Mouse (Mus musculus) midbrain, postnatal 0 days (tissue): ENCODE data around the gene Actn1. TPM values are rescaled to one million over a fixed set of nuclear protein-coding genes. Genes with fewer than 3 reads are reported as not detected.

ENCODE experiments used
- ATAC-seq: fragments of 200-750 bp; cut with Nextera tagmentation; 2 replicates; pipeline ENCODE4 v1.8.0; 2017; ENCODE audit warnings: moderate number of reproducible peaks, mild to moderate bottlenecking, moderate TSS enrichment, moderate library complexity; ENCODE audit not compliant: low FRiP score
- DNase-seq: peaks from one replicate; pipeline ENCODE4 v3.0.0-alpha.2; 2015; ENCODE audit warnings: low spot score
- H3K27ac ChIP-seq: fragments of 300-500 bp; sonication (generic); 2 replicates; pipeline ENCODE4 v1.5.1; 2014; ENCODE audit warnings: low read depth, mild to moderate bottlenecking, low read length, mixed read lengths
- H3K27me3 ChIP-seq: fragments of 300-500 bp; sonication (generic); 2 replicates; pipeline ENCODE4 v1.6.1; 2014; ENCODE audit warnings: low read length, control low read depth, mixed read lengths; ENCODE audit not compliant: insufficient read depth
- H3K36me3 ChIP-seq: fragments of 300-500 bp; sonication (generic); 2 replicates; pipeline ENCODE4 v1.6.1; 2014; ENCODE audit warnings: low read length, control low read depth, mixed read lengths; ENCODE audit not compliant: insufficient read depth
- H3K4me1 ChIP-seq: fragments of 300-500 bp; sonication (generic); 2 replicates; pipeline ENCODE4 v1.6.1; 2014; ENCODE audit warnings: mild to moderate bottlenecking, control low read depth, antibody characterized with exemption, low read length, mixed read lengths; ENCODE audit not compliant: insufficient read depth
- H3K4me2 ChIP-seq: fragments of 300-500 bp; sonication (generic); 2 replicates; pipeline ENCODE4 v1.6.1; 2014; ENCODE audit warnings: low read depth, mild to moderate bottlenecking, low read length, mixed read lengths; ENCODE audit not compliant: poor library complexity, severe bottlenecking
- H3K4me3 ChIP-seq: fragments of 300-500 bp; sonication (generic); 2 replicates; pipeline ENCODE4 v1.5.1; 2014; ENCODE audit warnings: low read depth, mild to moderate bottlenecking, low read length, moderate library complexity
- H3K9ac ChIP-seq: fragments of 300-500 bp; sonication (generic); replicated peaks from 2 replicates; pipeline ENCODE4 v1.6.1; 2014; ENCODE audit warnings: mild to moderate bottlenecking, low read length, moderate library complexity, mixed read lengths; ENCODE audit not compliant: poor library complexity, severe bottlenecking
- H3K9me3 ChIP-seq: fragments of 300-500 bp; sonication (generic); 2 replicates; pipeline ENCODE4 v1.6.1; 2016; ENCODE audit warnings: low read length, control low read depth
- CTCF ChIP-seq: IDR thresholded peaks from 2 replicates; pipeline ENCODE4 v1.5.1; 2016; ENCODE audit warnings: antibody characterized with exemption, mild to moderate bottlenecking
- WGBS: fragments of 180-500 bp; shearing (Covaris S2); extraction: QIAGEN DNeasy Blood & Tissue Kit; methylation state at CpG from one replicate; pipeline ENCODE4 v1.1.7; 2014; 5-methylcytosine and 5-hydroxymethylcytosine counted together
- polyA plus RNA-seq: library from polyadenylated mRNA; unstranded; fragments of >200 nt; fragmentation: Nextera tagmentation; extraction: Ambion mirVana; gene quantifications from 2 replicates; pipeline ENCODE4 v1.2.1, GENCODE M21; 2015
- total RNA-seq: library from RNA; depleted of rRNA; stranded (reverse); fragments of >200 nt; gene quantifications from 2 replicates; pipeline ENCODE4 v1.2.3, GENCODE M21; 2014

The Actn1 gene
- total and polyA plus RNA-seq, 2 experiments from 2014 or later: 7.4 to 18.0 TPM

- Histone ChIP-seq H3K27me3 (no peaks in the 10 kb centered on the region), H3K4me2 (peak overlapping the region; percentile 87), H3K9ac (peak overlapping the region; percentile 84), H3K4me1 (peaks cover 5% of the 10 kb centered on the region), H3K36me3 (no peaks in the 10 kb centered on the region), H3K4me3 (peak overlapping the region; percentile 67), H3K9me3 (no peaks in the 10 kb centered on the region), H3K27ac (peak overlapping the region; percentile 95)
- WGBS: 43% methylated on average over 17 of the region's 17 CpGs
- no peak for TF ChIP-seq CTCF
- DNase-seq (no peak), ATAC-seq (peak; percentile 22; the same call in 1 of the 2 replicates)
These were observed 128.6 kb downstream of the Actn1 start for GRCm38 (mm10) chr12:80131359-80132249.

- no peak for TF ChIP-seq CTCF
- ATAC-seq (no peak), DNase-seq (no peak)
- H3K9me3 ChIP-seq: no peaks in the 10 kb centered on the region
- H3K27me3 ChIP-seq: no peaks in the 10 kb centered on the region
- H3K4me2 ChIP-seq: peak overlapping the region; percentile 87
- no peak overlapping the region for H3K9ac ChIP-seq
- no peak overlapping the region for H3K4me3 ChIP-seq
- 16% methylated on average over 5 of the region's 6 CpGs for WGBS
- H3K4me1 ChIP-seq: peaks cover 5% of the 10 kb centered on the region
- peak overlapping the region; percentile 68 for H3K27ac ChIP-seq
- H3K36me3 ChIP-seq: no peaks in the 10 kb centered on the region
These were observed 129.4 kb downstream of the Actn1 start for GRCm38 (mm10) chr12:80130558-80131358.

- Histone ChIP-seq H3K4me2 (no peak overlapping the region), H3K4me3 (no peak overlapping the region), H3K9ac (no peak overlapping the region), H3K27ac (no peak overlapping the region), H3K9me3 (no peaks in the 10 kb centered on the region), H3K36me3 (no peaks in the 10 kb centered on the region), H3K27me3 (no peaks in the 10 kb centered on the region), H3K4me1 (peaks cover 5% of the 10 kb centered on the region)
- no peak for DNase-seq
- 95% methylated on average over 8 of the region's 8 CpGs for WGBS
- peak; percentile 33 for TF ChIP-seq CTCF
- ATAC-seq: no peak
These were observed 130.6 kb downstream of the Actn1 start for GRCm38 (mm10) chr12:80129531-80129930.

- DNase-seq: peak; percentile 31
- ATAC-seq: no peak
- H3K4me3 ChIP-seq: no peak overlapping the region
These were observed 132.9 kb downstream of the Actn1 start for GRCm38 (mm10) chr12:80127191-80127762.

GRCm38 (mm10) chr12:80125316-80125715, 134.9 kb downstream of the Actn1 start:
- no peak for TF ChIP-seq CTCF
- no peak overlapping the region for H3K4me3 ChIP-seq
- no peak for ATAC-seq
- no peak overlapping the region for H3K4me2 ChIP-seq
- H3K4me1 ChIP-seq: no peaks in the 10 kb centered on the region; the same call in none of the 2 replicates
- H3K36me3 ChIP-seq: no peaks in the 10 kb centered on the region
- H3K27ac ChIP-seq: no peak overlapping the region
- H3K9me3 ChIP-seq: no peaks in the 10 kb centered on the region
- H3K9ac ChIP-seq: no peak overlapping the region
- WGBS: 94% methylated on average over 5 of the region's 5 CpGs
- no peak for DNase-seq
- H3K27me3 ChIP-seq: no peaks in the 10 kb centered on the region

More at GRCm38 (mm10) chr12:80127191-80127762, 132.9 kb downstream of the Actn1 start:
- 79% methylated on average over 5 of the region's 5 CpGs for WGBS
- H3K4me2 ChIP-seq: no peak overlapping the region
- H3K9ac ChIP-seq: no peak overlapping the region
- H3K36me3 ChIP-seq: no peaks in the 10 kb centered on the region
- no peaks in the 10 kb centered on the region for H3K27me3 ChIP-seq
- peaks cover 5% of the 10 kb centered on the region for H3K4me1 ChIP-seq
- no peaks in the 10 kb centered on the region for H3K9me3 ChIP-seq
- TF ChIP-seq CTCF: no peak
- no peak overlapping the region for H3K27ac ChIP-seq
